Mouse (Mus musculus): ENCODE measurements around the gene Arfgap1. TPM values are rescaled to one million over a fixed set of nuclear protein-coding genes. Genes with fewer than 3 reads are reported as not detected.
A peak's percentile ranks its signal among the peaks of the same experiment; 100 is the strongest.

Arfgap1 gene
- total and polyA plus RNA-seq, 3 experiments = 50.5 to 57.1 TPM; not detected in 1

- TF ChIP-seq CHD2 (IDR thresholded peaks at IDR 0.05; ENCODE audit: low read length) = no peak
- peak; percentile 70 for TF ChIP-seq SIN3A (IDR thresholded peaks at IDR 0.05; ENCODE audit: low read length)
- 0 out of 4 replicates have a peak, but pooled peaks of 1 of the 2 experiments have one; percentile 3 for TF ChIP-seq POLR2A (IDR thresholded peaks at IDR 0.05; ENCODE audit: control insufficient read depth in 1 of 2, insufficient read depth in 1 of 2, low read depth in 1 of 2, low read length in 2 of 2, poor library complexity in 1 of 2)
- Histone ChIP-seq H3K4me1 (ENCODE audit: control insufficient read depth in 1 of 2, insufficient read depth in 2 of 2, low read length in 2 of 2) (peaks cover 5 to 21% of the 10 kb centered on the region in 2 experiments), H3K79me2 (ENCODE audit: control insufficient read depth, insufficient read depth, low read length, poor library complexity) (peaks cover 36% of the 10 kb centered on the region), H3K4me3 (ENCODE audit: control insufficient read depth in 1 of 2, insufficient read depth in 1 of 2, low read depth in 2 of 2, low read length in 2 of 2) (peak overlapping the region; percentile 85 to 86), H3K9me3 (replicated peaks; ENCODE audit: insufficient read depth, low read length) (no peaks in the 10 kb centered on the region), H3K36me3 (ENCODE audit: control insufficient read depth in 1 of 2, insufficient read depth in 2 of 2, low read length in 2 of 2) (peaks cover 11 to 38% of the 10 kb centered on the region in 2 experiments), H3K27ac (ENCODE audit: control insufficient read depth, low read depth, low read length) (peak overlapping the region; percentile 45), H3K9ac (ENCODE audit: control insufficient read depth, low read depth, low read length, poor library complexity, severe bottlenecking) (peak overlapping the region; percentile 97), H3K27me3 (ENCODE audit: control insufficient read depth in 1 of 2, insufficient read depth in 2 of 2, low read length in 2 of 2) (no peaks in the 10 kb centered on the region)
- DNase-seq (ENCODE audit: low read depth, low spot score) = peak; percentile 44
Observed at GRCm38 (mm10) chr2:180919913-180920809, 46.9 kb upstream of the Arfgap1 start.

GRCm38 (mm10) chr2:180920810-180921400, 46.1 kb upstream of the Arfgap1 start, which contains the start of gene Ythdf1:
Gene Ythdf1 (minus strand): TSS chr2:180920949.
- Histone ChIP-seq H3K9ac (ENCODE audit: control insufficient read depth, low read depth, low read length, poor library complexity, severe bottlenecking) (peak within 1 kb of the TSS; percentile 97), H3K9me3 (replicated peaks; ENCODE audit: insufficient read depth, low read length) (no peaks in the 10 kb centered on the region), H3K4me3 (ENCODE audit: control insufficient read depth in 1 of 2, insufficient read depth in 1 of 2, low read depth in 2 of 2, low read length in 2 of 2) (peak within 1 kb of the TSS; percentile 85 to 86), H3K4me1 (ENCODE audit: control insufficient read depth in 1 of 2, insufficient read depth in 2 of 2, low read length in 2 of 2) (peaks cover 3 to 21% of the 10 kb centered on the region in 2 experiments), H3K79me2 (ENCODE audit: control insufficient read depth, insufficient read depth, low read length, poor library complexity) (peaks cover 29% of the 10 kb centered on the region), H3K27ac (ENCODE audit: control insufficient read depth, low read depth, low read length) (peak within 1 kb of the TSS; percentile 45), H3K27me3 (ENCODE audit: control insufficient read depth in 1 of 2, insufficient read depth in 2 of 2, low read length in 2 of 2) (no peaks in the 10 kb centered on the region), H3K36me3 (ENCODE audit: control insufficient read depth in 1 of 2, insufficient read depth in 2 of 2, low read length in 2 of 2) (peaks cover 8 to 32% of the 10 kb centered on the region in 2 experiments)
- peak; percentile 95 for DNase-seq (ENCODE audit: low read depth, low spot score)
- TF ChIP-seq E2F4 (IDR thresholded peaks at IDR 0.05; ENCODE audit: borderline replicate concordance, low read depth, low read length) (no peak), SIN3A (IDR thresholded peaks at IDR 0.05; ENCODE audit: low read length) (peak; percentile 67), MAX (IDR thresholded peaks at IDR 0.05; ENCODE audit: low read length) (peak; percentile 87), ZC3H11A (IDR thresholded peaks at IDR 0.05; ENCODE audit: low read depth, low read length) (no peak), USF2 (IDR thresholded peaks at IDR 0.05; ENCODE audit: borderline replicate concordance in 1 of 2, insufficient read depth in 1 of 2, low read depth in 1 of 2, low read length in 2 of 2) (peak in 1 of 2 experiments; percentile 89; a peak in 3 of 4 replicates), CTCF (IDR thresholded peaks at IDR 0.05 in 2 of 3, conservative IDR thresholded peaks at IDR 0.05 in 1 of 3; ENCODE audit: control insufficient read depth in 1 of 3, insufficient read depth in 1 of 3, low read depth in 2 of 3, low read length in 3 of 3, poor library complexity in 1 of 3, severe bottlenecking in 1 of 3) (no peak), MYC (IDR thresholded peaks at IDR 0.05; ENCODE audit: low read depth, low read length) (peak; percentile 85), MXI1 (IDR thresholded peaks at IDR 0.05; ENCODE audit: low read depth, low read length) (peak; percentile 95), USF1 (IDR thresholded peaks at IDR 0.05; ENCODE audit: low read depth, low read length) (peak; percentile 99), JUND (IDR thresholded peaks at IDR 0.05; ENCODE audit: low read depth, low read length) (no peak), POLR2A (IDR thresholded peaks at IDR 0.05; ENCODE audit: control insufficient read depth in 1 of 2, insufficient read depth in 1 of 2, low read depth in 1 of 2, low read length in 2 of 2, poor library complexity in 1 of 2) (peak; percentile 63 to 88), KAT2A (conservative IDR thresholded peaks at IDR 0.05; ENCODE audit: low read depth, low read length) (peak; percentile 70; the same call in 1 of the 2 replicates), POLR2AphosphoS2 (IDR thresholded peaks at IDR 0.05; ENCODE audit: low read length) (peak; percentile 73; the same call in 1 of the 2 replicates), ZMIZ1 (IDR thresholded peaks at IDR 0.05; ENCODE audit: low read depth, low read length) (peak; percentile 73; the same call in 1 of the 2 replicates), CHD2 (IDR thresholded peaks at IDR 0.05; ENCODE audit: low read length) (no peak), ELF1 (IDR thresholded peaks at IDR 0.05; ENCODE audit: low read depth, low read length) (peak; percentile 35; the same call in 1 of the 2 replicates), TCF12 (IDR thresholded peaks at IDR 0.05; ENCODE audit: low read depth, low read length) (peak; percentile 59; the same call in 1 of the 2 replicates), NELFE (IDR thresholded peaks at IDR 0.05; ENCODE audit: low read depth, low read length) (peak; percentile 78), HCFC1 (IDR thresholded peaks at IDR 0.05; ENCODE audit: low read depth, low read length) (peak; percentile 90), NRF1 (IDR thresholded peaks at IDR 0.05; ENCODE audit: insufficient read depth, low read depth, low read length, poor library complexity, severe bottlenecking) (peak; percentile 94), MEF2A (IDR thresholded peaks at IDR 0.05; ENCODE audit: extremely low read depth, insufficient replicate concordance, low read depth, low read length, poor library complexity, severe bottlenecking) (no peak)
